Mouse (Mus musculus) frontal cortex, postnatal 36 days (tissue): ENCODE results near the gene Izumo1.

Experiments used
- DNase-seq, 2 experiments: peaks; one replicate each; pipeline ENCODE4 v3.0.0; 2022; ENCODE audit warnings: low spot score in 2 of 2

Gene Izumo1

DNA sequence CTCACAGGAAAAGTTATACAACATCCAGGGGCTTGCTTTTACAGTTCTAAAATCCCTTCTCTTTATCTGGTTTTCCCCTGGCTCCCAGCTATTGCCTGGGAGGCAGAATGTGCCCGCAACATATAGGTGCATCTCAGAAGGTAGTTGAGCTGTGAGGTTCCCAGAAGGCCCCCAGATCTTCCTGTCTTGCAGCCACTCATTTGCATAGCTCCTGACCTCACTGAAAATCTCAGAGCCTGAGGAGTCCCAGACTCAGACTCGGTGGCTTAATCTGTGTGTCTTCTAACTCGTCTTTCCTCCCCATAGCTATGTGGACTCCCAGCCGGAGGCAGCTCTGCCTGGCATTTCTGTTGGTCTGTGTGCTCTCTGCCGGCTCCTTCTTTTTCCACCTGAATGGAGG lies 3.3 kb upstream of the Izumo1 start:
- DNase-seq = no peak

DNA sequence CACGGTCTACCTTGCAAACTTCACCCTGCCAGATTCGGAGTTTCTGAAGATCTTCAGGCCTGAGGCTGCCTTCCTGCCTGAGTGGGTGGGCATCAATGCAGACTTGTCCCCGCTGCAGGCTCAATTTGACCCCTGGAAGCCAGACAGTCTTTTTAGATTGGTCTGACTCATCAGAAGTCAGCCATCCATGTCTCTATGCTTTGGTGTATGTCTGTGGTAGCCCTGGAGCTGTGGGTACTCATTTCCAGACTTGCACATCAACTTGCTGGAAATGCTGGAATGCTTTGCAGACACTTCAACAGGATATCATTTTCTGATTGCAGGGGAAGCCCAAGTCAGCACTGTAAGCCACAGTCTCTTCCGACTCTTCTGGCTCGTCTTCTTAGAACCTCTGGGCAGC lies 2.0 kb upstream of the Izumo1 start:
- no peak for DNase-seq

DNA sequence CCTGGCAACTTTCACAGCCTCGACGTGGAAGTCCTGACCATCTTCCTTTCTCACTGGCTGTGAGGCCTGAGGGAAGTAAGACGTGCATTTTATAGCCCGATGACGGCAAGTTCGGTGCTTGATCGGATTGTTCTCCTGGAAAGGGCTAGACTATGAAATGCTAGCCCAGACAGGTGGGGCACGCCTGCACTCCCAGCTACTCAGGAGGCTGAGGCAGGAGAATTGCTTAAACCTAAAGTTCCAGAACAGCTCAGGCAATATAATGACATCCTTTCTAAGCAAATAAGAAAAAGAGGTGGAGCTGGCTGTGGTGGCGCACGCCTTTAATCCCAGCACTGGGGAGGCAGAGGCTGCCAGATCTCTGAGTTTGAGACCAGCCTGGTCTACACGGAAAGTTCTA lies 1.9 kb downstream of the Izumo1 start:
- no peak for DNase-seq

DNA sequence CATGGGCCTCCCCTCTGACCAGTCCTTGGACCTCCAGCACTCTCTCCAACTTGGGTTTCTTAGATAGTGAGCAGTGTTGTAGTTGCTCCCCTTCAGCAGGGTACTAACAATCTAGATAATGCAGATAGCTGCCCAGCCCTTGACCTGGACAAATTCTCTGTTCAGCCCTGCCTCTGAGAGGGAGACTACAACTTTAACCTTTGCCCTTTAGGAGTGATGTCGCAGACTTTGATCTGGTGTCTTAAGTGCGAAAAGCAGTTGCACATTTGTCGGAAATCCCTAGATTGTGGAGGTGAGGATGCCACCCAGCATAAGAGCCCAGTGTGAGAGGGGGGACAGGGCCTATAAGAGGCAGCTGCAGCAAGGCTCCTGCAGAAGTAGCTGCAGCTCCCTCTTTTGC lies 3.1 kb downstream of the Izumo1 start:
- DNase-seq = no peak

DNA sequence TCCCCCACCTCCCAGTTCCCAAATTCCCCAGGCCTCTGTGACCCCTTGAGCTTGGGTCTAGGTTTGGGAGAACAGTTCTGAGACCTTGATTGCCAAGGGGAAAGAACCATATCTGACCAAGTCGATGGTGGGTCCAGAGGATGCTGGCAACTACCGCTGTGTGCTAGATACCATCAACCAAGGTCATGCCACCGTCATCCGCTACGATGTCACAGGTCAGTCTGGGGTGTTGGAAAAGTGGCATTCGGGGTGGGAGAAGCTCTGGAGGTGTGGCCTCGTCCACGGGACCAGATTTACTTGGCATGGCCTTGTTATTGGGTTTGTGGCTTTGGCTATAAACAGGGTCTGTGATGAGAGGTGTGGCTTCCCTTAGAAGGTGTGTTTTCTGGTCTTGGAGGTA lies 3.9 kb downstream of the Izumo1 start:
- no peak for DNase-seq

DNA sequence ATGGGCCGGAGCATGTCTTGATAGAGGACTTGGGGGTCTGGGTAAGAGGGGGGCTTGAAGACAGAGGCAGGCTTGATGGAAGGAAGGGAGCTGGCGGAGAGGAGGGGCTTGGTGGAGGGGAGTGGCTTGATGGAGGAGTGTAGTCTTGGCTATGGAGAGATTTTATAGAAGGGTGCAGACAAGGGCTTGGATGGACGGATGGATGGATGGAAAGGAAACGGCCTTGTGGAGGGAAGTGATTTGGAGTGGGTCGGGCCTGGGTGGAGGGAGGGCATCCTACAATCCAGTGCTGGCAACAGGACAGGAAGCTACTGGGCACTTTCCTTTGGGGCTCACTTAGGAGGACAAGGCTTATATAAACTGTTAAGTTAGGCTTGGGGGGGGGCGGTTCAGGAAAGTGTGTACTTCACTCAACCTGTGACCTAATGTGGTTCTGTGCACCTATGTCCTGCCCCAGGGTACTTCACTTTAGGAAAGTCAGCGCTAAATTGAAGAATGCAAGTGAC lies 5.0 kb downstream of the Izumo1 start:
- DNase-seq = no peak

DNA sequence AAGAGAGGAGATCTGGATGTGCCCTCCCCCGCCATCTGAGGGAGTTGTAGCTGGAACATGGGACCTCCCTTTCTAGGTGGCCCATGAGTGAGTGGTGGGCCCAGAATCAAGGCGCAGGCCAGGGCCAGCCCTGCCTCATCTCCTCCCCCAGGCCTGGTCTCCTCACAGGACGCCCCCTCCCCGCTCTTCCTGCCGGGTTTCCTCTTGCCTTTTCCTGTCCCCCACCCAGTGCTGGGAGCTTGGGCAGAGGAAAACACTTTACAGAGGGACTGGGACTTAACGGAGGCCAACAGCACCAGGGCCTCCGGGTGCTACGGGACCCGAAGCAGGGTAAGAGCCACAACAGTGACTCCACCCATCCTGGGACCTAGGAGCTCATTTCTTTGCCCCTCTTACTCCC lies 5.7 kb downstream of the Izumo1 start, which contains the start of gene Rasip1:
Gene Rasip1, plus strand, starts transcription at position 228 of the 400 bp plus-strand sequence.
- DNase-seq = no peak

DNA sequence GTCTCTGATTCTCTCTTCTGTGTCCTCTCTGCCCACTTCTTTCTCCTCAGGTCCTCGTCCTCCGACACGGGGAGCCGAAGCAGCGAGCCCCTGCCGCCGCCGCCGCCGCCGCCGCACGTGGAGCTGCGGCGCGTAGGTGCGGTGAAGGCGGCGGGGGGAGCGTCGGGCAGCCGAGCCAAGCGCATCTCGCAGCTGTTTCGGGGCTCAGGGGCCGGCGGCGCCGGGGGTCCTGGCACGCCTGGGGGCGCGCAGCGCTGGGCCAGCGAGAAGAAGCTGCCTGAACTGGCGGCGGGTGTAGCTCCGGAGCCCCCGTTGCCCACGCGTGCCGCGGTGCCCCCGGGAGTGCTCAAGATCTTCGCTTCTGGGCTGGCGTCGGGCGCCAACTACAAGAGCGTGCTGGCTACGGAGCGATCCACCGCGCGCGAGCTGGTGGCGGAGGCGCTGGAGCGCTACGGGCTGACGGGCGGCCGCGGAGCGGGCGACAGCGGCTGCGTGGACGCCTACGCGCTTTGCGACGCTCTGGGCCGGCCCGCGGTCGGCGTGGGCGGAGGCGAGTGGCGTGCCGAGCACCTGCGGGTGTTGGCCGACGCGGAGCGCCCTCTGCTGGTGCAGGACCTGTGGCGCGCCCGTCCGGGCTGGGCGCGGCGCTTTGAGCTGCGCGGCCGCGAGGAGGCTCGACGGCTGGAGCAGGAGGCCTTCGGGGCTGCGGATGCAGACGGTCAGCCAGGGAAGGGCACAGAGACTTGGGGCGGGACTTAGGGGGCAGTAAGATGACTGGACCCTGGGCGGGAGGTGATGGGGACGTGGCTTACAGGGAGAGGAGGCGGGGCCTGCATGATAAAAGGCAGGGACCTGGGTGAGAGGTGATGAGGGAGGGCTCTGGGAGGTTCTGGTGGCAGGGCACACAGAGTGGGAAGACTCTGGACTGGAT lies 7.0 kb downstream of the Izumo1 start:
- peak; percentile 76 to 80 for DNase-seq

DNA sequence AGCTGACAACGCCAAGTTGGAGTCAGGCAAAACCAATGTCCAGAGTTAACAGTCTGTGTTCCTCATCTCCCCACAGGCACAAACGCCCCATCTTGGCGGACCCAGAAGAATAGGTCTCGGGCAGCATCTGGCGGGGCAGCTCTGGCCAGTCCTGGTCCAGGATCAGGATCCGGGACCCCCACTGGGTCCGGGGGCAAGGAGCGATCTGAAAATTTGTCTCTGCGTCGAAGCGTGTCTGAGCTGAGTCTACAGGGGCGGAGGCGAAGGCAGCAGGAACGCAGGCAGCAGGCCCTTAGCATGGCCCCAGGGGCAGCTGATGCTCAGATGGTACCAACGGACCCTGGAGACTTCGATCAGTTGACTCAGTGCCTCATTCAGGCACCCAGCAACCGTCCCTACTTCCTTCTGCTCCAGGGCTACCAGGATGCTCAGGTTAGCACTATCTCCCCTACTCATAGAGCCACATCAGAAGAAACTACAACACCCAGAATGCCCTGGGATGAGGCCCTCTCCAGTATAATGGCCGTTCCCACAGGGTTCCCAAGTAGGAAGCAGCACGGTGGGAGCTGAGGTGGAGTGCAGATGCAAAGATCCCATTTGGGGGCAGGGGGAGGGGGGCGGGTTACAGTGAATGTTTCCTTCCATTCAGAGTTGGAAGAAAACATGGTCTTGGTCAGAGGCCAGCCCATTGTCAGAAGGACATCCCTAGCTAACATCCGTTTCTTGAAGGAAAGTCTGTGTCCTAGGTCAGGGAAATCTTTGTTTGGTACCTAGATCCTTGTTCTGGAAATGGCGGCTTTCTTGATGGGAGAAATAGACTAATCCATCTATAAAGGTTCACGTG lies 8.7 kb downstream of the Izumo1 start:
- DNase-seq = no peak

DNA sequence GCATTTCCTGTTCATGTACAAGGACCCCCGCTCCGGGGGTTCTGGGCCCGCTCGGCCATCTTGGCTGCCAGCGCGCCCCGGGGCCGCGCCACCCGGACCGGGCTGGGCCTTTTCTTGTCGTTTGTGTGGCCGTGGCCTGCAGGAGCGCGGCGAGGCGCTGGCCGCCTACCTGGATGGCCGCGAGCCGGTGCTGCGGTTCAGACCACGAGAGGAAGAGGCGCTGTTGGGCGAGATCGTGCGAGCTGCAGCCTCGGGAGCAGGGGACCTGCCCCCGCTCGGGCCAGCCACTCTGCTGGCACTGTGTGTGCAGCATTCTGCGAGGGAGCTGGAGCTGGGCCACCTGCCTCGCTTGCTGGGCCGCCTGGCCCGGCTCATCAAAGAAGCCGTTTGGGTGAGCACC lies 10.9 kb downstream of the Izumo1 start:
- peak; percentile 37 to 40 for DNase-seq

DNA sequence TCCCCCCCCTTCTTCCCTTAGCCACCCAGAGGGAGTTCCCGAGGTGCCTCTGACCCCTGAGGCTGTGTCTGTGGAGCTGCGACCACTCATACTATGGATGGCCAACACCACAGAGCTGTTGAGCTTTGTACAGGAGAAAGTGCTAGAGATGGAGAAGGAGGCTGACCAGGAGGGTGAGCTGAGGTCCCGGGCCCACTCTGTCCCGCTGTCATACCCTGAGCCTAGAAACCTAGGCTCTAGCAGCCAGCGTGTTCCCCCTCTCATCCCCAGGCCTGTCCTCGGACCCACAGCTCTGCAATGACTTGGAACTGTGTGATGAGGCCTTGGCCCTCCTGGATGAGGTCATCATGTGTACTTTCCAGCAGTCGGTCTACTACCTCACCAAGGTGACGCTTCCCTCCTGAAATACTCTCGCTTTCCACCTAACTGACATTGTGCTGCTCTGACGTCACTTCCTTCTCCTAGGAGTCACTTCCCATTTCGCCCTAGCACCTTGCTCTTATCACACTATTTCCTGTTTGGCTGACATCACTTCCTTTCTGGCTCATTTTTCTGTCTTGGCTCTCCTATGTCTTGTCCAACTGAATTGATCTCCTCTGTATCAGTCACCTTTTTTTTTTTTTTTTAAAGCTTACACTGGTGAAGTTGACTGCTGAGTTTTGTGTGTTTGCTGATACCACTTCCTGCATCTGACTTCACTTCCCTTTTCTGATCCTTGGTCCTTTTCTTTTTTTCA lies 13.5 kb downstream of the Izumo1 start:
- DNase-seq = no peak

DNA sequence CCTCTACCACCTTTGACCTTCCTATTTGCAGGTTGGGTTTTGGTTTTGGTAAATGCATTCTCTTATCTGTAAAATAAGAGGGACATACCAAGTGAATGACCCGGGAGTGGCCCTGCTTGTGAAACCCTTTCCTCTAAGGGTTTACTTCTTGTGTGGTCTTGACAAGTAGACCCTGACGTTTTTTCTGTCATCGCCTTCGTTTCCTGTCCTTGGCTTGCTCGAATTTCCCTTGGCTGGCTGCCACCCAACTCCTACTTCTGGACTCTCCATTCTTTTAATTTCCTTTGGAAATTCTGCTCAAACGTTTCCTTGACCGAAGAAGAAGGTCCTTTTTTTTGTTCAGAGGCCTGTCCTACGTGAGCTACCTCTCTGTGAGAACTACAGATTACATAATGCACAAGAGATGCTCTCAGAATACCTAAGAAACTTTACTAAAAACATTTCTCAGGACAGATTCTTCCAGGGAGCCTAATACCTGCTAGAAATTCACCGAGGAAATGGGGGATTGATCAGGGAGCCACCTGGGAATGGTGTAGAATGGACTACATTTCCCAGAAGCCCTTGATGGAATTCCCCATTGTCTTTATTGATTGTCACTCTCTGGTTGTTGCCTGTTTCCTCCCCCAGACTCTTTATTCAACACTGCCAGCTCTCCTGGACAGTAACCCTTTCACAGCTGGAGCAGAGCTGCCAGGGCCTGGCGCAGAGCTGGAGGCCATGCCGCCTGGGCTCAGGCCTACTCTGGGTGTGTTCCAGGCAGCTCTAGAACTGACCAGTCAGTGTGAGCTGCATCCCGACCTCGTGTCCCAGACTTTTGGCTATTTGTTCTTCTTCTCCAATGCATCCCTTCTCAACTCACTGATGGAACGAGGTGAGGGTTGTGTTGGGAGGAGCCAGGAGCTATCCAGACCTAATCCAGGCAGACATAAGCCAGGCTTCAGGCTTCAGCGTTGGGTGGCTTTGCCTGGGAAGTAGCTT lies 14.4 kb downstream of the Izumo1 start:
- DNase-seq = no peak

DNA sequence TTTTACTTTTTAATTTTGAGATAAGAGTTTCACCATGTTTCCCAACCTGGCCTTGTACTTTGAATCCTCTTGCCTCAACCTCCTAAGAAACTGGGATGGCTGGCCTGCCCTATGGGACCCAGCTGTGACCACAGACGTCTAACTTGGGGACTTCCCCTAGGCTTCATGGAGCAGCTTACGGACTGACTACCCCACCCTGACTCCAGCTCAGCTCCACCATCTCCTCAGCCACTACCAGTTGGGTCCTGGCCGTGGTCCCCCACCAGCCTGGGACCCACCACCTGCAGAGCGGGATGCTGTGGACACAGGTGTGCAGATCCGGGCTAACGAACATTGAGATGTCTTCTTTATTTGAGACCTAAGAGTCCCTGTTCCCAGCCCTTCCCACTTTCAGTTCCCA lies 16.1 kb downstream of the Izumo1 start:
- DNase-seq = no peak

DNA sequence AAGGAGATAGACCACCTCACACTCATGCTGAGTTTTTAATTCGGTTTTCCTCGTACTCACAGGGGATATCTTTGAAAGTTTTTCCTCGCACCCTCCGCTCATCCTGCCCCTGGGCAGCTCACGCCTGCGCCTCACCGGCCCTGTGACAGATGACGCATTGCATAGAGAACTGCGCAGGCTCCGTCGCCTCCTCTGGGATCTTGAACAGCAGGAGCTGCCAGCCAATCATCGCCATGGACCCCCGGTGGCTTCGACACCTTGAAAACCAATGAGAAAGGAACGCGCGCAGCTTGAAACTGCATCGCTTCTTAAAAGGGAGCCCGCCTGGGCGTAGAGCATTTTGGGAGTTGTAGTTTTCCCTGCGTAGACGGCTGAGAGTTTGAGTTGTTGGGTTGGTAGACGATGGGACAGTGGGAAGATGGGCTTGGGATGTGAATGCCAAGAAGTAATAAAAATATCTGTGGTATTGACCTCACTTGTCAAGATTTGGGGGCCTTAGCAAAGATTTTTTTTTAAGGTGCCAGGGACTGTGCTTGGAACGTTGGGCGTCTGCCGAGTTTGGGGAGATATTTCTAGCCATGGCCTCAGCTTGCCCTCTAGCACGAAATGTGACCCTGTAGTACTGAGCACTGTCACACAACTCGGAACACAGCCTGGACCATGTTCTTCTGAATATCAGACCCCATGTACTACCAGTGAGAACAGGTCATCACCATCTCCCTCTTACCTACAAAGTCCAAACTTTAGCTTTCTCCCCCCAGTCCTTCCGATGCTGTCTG lies 17.2 kb downstream of the Izumo1 start:
- DNase-seq = peak; percentile 92 to 98

DNA sequence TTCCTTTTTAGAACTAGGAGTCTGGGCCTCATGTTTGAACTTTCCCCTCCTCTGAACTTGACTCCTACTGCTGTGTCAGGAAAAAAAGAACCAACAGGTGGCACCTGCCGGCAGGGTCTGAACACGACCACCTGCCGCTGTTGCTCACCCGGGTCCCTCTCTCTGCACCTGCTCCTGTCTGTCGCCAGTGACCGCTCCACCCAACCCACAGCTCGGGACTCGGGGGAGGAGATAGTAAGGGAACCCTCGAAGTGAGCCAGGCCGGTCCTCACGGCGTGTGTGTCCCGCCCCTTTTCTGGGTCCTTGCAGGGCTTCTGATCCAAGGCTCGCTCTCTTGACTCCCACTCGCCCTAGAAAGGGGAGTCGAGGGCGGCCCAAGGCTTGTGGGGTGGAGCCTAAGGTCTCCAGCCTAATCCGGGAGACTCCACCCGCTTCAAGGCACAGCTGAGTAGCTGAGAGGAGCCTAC lies 18.0 kb downstream of the Izumo1 start, which contains the start of gene Mamstr:
Gene Mamstr, plus strand, starts transcription at position 417 of the 467 bp plus-strand sequence.
- no peak for DNase-seq

DNA sequence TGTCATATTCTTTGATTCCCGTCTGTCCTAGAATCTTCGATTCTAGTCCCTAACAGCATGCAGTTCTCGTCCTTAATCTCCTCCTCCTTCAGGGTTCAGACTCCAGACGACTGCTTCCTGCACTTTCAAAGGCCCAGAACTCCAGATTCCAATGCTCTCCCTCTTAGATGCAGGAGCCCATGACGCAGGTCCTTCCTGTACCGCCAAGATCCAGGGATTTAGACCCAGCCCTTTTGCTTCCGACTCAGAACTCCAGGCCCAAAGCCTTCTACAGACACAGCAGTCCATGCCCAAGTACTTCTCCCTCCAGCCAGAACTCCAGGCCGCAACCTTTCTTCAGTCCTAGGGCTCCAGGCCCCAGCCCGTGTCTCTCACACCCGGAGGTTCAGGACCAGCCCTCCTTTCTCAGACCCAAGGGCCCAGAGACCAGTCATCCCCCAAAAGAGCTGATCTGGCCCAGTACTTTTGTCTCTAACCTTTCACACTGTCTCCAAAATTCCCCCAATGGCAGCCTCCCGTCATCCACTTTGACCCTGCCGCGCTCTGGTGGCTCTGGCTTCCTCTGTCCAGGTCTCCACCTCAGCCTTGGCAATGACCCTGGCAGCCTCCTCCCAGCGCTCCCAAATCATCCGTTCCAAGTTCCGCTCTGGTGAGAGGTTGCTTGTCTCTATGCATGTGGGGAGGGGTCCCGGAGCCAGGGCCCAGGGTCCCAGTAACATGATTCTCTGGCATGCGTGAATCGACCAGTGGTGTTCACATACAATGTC lies 18.8 kb downstream of the Izumo1 start:
- DNase-seq = no peak

DNA sequence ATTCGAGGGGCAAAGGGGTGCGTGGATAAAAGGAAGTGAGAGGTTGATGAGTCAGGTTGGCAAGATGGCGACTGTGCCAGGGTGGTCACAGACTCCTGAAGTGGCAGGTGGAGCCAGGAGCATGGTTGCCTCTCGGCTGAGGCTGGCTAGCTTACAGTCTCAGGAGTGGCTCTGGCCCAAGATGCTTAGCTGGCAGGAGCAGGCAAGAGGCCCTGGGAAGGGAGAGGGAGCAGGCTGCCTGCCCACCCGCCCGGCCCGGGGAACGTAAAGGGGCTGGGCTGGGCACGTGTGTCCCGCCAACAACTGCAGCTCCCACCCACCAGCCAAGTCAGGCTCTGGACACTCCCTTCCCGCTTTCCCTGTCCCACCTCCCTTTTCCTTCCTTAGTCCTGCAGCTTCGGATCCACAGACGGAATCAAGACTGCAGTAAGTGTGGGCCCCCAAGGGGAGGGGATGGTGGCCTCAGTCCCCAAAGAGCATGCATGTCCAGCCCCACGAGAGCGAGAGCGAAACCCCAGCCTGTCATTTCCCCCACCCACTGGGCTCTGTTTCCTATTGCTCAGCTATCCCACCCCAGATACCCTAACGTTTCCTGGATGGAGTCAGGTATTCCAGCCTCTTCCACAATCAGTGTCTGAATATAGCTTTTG lies 19.9 kb downstream of the Izumo1 start:
- no peak for DNase-seq

DNA sequence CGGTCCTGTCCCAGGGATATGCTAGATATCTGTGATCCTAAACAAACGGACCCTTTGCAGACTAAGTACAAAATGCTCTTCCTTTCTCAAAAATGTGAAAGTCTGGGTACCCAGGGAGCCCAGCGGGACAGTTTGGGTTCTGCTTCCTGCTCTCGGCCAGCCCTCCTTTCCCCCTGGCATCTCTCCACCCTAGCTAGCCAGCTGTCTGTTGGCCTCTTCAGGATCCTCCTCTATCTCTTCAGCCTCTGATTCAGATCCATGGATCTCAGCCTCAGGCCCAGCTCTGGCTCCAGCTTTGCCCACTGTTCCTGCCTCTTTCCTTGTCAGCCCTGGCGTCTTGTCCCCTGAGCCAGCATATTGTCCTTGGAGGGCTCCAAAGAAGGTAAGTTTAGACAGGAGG lies 20.5 kb downstream of the Izumo1 start:
- no peak for DNase-seq
